Mouse (Mus musculus) lung, postnatal 0 days (tissue): ENCODE measurements at regions not wholly inside any gene's neighbourhood (a gene's known extent, or its start where the extent isn't known, plus 50 kb on each side); places are given as distances from the start of the nearest gene placed in this dataset.

Experiments used
- CTCF ChIP-seq: IDR thresholded peaks from 2 replicates; pipeline ENCODE4 v1.5.1; 2016; ENCODE audit warnings: antibody characterized with exemption, mild to moderate bottlenecking
- EP300 ChIP-seq: IDR thresholded peaks from 2 replicates; pipeline ENCODE4 v1.6.1; 2016; ENCODE audit warnings: antibody characterized with exemption, mild to moderate bottlenecking, control low read depth

DNA sequence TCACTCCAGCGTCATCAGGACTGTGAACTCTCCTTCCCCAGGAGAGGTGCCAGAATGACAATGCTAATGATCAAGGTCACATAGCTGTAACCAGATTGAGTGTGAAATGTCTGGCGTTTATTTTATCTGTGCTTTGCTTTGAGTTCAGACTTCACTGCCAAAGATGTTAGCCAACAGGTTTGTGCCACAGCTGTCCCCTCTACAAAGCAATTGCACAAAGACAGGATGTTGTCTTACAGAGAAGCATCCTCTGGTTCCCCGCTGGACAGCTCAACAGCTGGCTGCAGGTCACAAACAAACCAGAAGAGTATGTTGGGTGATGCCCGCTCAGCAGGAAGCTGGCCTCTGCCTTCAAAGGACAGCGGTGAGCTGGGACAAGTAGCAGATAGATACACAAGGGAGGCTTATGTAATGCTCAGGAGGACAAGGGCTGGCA is 169.5 kb downstream of the Fam43a start:
- TF ChIP-seq CTCF = no peak
- peak; percentile 72 for TF ChIP-seq EP300
